In genomic region chrX:18418977-18419376, GRCm38 (mm10) we compare ENCODE assay signal across 17 mouse cellular contexts. TPM values are rescaled to one million over a fixed set of nuclear protein-coding genes. Genes with fewer than 3 reads are reported as not detected.
"Had no signal": no experiment of that assay in that cellular context is flagged by ENCODE, and none has a peak within 500 bp of the region (broad histone marks: within the 10 kb centered on the region; RNA-seq: fewer than 3 reads in every experiment).

No protein-coding gene starts in this region.

- DNase-seq: kidney, adult 8-10 months; kidney, postnatal 10 days; kidney, postnatal 36 days; layer of hippocampus, postnatal 36 days; liver; lung, adult 18-20 months; lung, postnatal 10 days; lung, postnatal 36 days; right cerebral cortex, postnatal 4 days; spleen, adult 18-20 months; thymus, adult 18-20 months; thymus, postnatal 36 days had no signal

RNA-seq across cellular contexts. Expression of gene 4930578C19Rik, which starts 42.2 kb away (rescaled TPM):
- total RNA-seq: monocyte, adult 5-6 weeks; neutrophil, adult 5-6 weeks had no signal
- polyA plus RNA-seq: liver, embryonic 12.5 days; liver, embryonic 15.5 days; myocyte had no signal
